Mouse (Mus musculus) E14TG2a.4 (cell line): ENCODE data around the gene Kynu.

ENCODE experiments used
- CTCF ChIP-seq: conservative IDR thresholded peaks from 2 replicates; pipeline ENCODE4 v1.5.1; 2014; ENCODE audit warnings: low read length
- POU5F1 ChIP-seq: IDR thresholded peaks from 2 replicates; pipeline ENCODE4 v1.6.1; 2014; ENCODE audit warnings: low read length, borderline replicate concordance

DNA sequence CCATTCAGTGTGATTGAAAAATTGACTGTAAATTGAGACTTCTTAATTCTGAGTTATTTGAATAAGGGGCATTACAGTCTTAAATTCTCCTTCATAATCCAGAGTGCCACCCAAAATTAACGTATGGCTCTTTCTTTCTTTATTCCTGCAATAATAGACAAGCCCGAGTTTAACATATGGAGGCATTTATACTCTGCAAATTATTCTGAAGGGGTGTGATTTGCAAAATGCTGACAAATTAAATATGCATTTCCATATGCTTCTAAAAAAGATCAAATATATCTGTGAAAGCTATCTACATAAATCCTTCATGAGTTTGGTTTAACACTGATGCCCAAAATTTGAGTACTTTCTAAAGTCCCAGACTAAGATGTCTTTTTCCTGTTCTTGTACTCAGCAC is 91.8 kb downstream of the Kynu start:
- TF ChIP-seq CTCF: no peak
- no peak for TF ChIP-seq POU5F1
